Mouse (Mus musculus) adrenal gland, postnatal 25 days (tissue): ENCODE data around the gene Zfp46. TPM values are rescaled to one million over a fixed set of nuclear protein-coding genes. Genes with fewer than 3 reads are reported as not detected.

Experiments
- DNase-seq: peaks from one replicate; pipeline ENCODE4 v3.0.0; 2021; ENCODE audit warnings: mixed read lengths
- long read RNA-seq: library from polyadenylated mRNA; stranded (forward); transcript quantifications from one replicate; pipeline ENCODE4 v2.0.0, GENCODE M21; 2021
- total RNA-seq: library from RNA; stranded (reverse); gene quantifications from 2 replicates; pipeline ENCODE4 v1.2.3, GENCODE M21; 2021

Gene Zfp46
- total RNA-seq, result 20.0 and 22.0 TPM in 2 replicates
- long read RNA-seq, full-length matches to known transcripts, result 4 of 10 reads
- long read RNA-seq, partial matches to known transcripts, result 0 of 10 reads
- long read RNA-seq, other reads (novel, unspliced or antisense), result 6 of 10 reads

- DNase-seq, result peak; percentile 68
Observed at GRCm38 (mm10) chr4:136284455-136284854, at the start of gene Zfp46. TSS of gene Zfp46 (plus strand) at chr4:136284683.

- no peak for DNase-seq
Observed at GRCm38 (mm10) chr4:136238669-136239068, 45.8 kb upstream of the Zfp46 start.

- no peak for DNase-seq
Observed at GRCm38 (mm10) chr4:136239111-136239510, 45.4 kb upstream of the Zfp46 start.

GRCm38 (mm10) chr4:136239622-136240021 is 44.9 kb upstream of the Zfp46 start:
- DNase-seq, result peak; percentile 84

- DNase-seq, result no peak
Observed at GRCm38 (mm10) chr4:136240123-136240522, 44.4 kb upstream of the Zfp46 start.

- DNase-seq, result no peak
Observed at GRCm38 (mm10) chr4:136240955-136241354, 43.5 kb upstream of the Zfp46 start.

- no peak for DNase-seq
Observed at GRCm38 (mm10) chr4:136242065-136242703, 42.3 kb upstream of the Zfp46 start.

GRCm38 (mm10) chr4:136242728-136243127 is 41.8 kb upstream of the Zfp46 start:
- no peak for DNase-seq

- DNase-seq, result no peak
Observed at GRCm38 (mm10) chr4:136244208-136244607, 40.3 kb upstream of the Zfp46 start.

GRCm38 (mm10) chr4:136245681-136246080 is 38.8 kb upstream of the Zfp46 start:
- DNase-seq, result no peak

- DNase-seq, result no peak
Observed at GRCm38 (mm10) chr4:136246568-136246969, 37.9 kb upstream of the Zfp46 start.

- no peak for DNase-seq
Observed at GRCm38 (mm10) chr4:136247386-136247728, 37.1 kb upstream of the Zfp46 start.

- peak; percentile 45 for DNase-seq
Observed at GRCm38 (mm10) chr4:136247729-136248463, 36.6 kb upstream of the Zfp46 start, which contains the start of gene Tcea3. TSS of gene Tcea3 (plus strand) at chr4:136247729.

GRCm38 (mm10) chr4:136248464-136249331 is 35.8 kb upstream of the Zfp46 start:
- DNase-seq, result no peak

GRCm38 (mm10) chr4:136249332-136249647 is 35.2 kb upstream of the Zfp46 start:
- DNase-seq, result no peak

- no peak for DNase-seq
Observed at GRCm38 (mm10) chr4:136249780-136250179, 34.7 kb upstream of the Zfp46 start.

GRCm38 (mm10) chr4:136255919-136256318 is 28.6 kb upstream of the Zfp46 start:
- no peak for DNase-seq

- DNase-seq, result no peak
Observed at GRCm38 (mm10) chr4:136256696-136257095, 27.8 kb upstream of the Zfp46 start.

GRCm38 (mm10) chr4:136259916-136260315 is 24.6 kb upstream of the Zfp46 start:
- no peak for DNase-seq

GRCm38 (mm10) chr4:136260491-136261180 is 23.8 kb upstream of the Zfp46 start:
- DNase-seq, result peak; percentile 86

- no peak for DNase-seq
Observed at GRCm38 (mm10) chr4:136261912-136262311, 22.6 kb upstream of the Zfp46 start.

GRCm38 (mm10) chr4:136263555-136263954 is 20.9 kb upstream of the Zfp46 start:
- no peak for DNase-seq
